Mouse (Mus musculus): ENCODE measurements around the gene Sptb. TPM values are rescaled to one million over a fixed set of nuclear protein-coding genes. Genes with fewer than 3 reads are reported as not detected.

Gene Sptb
- total and polyA plus RNA-seq, 3 experiments: 17.9 to 85.1 (median 35.4) TPM

GRCm38 (mm10) chr12:76537434-76537833 lies 172.9 kb downstream of the Sptb start (continued):
- 0 out of 2 replicates have a peak, but pooled peaks have one; percentile 5 for TF ChIP-seq ZNF384 (IDR thresholded peaks at IDR 0.05; ENCODE audit: low read depth, low read length)
- TF ChIP-seq MYB (IDR thresholded peaks at IDR 0.05; ENCODE audit: low read depth, low read length): no peak
- no peak; the same call in 1 of the 2 replicates for TF ChIP-seq MAZ (IDR thresholded peaks at IDR 0.05; ENCODE audit: low read depth, low read length)
- no peak for TF ChIP-seq MAFK (IDR thresholded peaks at IDR 0.05; ENCODE audit: borderline replicate concordance, low read depth, low read length)
- TF ChIP-seq CTCF (IDR thresholded peaks at IDR 0.05 in 2 of 3, conservative IDR thresholded peaks at IDR 0.05 in 1 of 3; ENCODE audit: control insufficient read depth in 1 of 3, insufficient read depth in 1 of 3, low read depth in 2 of 3, low read length in 3 of 3, poor library complexity in 1 of 3, severe bottlenecking in 1 of 3): no peak
- TF ChIP-seq MYC (IDR thresholded peaks at IDR 0.05; ENCODE audit: low read depth, low read length): no peak
- TF ChIP-seq ELF1 (IDR thresholded peaks at IDR 0.05; ENCODE audit: low read depth, low read length): peak; percentile 45; the same call in 1 of the 2 replicates
- TF ChIP-seq NELFE (IDR thresholded peaks at IDR 0.05; ENCODE audit: low read depth, low read length): peak; percentile 34; the same call in 1 of the 2 replicates
- TF ChIP-seq ZC3H11A (IDR thresholded peaks at IDR 0.05; ENCODE audit: low read depth, low read length): no peak
- TF ChIP-seq POLR2AphosphoS2 (IDR thresholded peaks at IDR 0.05; ENCODE audit: low read length): no peak
- TF ChIP-seq HCFC1 (IDR thresholded peaks at IDR 0.05; ENCODE audit: low read depth, low read length): 0 out of 2 replicates have a peak, but pooled peaks have one; percentile 50
- no peak for TF ChIP-seq GABPA (IDR thresholded peaks at IDR 0.05; ENCODE audit: low read depth, low read length)
- TF ChIP-seq EP300 (IDR thresholded peaks at IDR 0.05; ENCODE audit: low read depth in 1 of 2, low read length in 2 of 2): peak; percentile 70 to 76
- no peak for TF ChIP-seq POLR2A (IDR thresholded peaks at IDR 0.05; ENCODE audit: control insufficient read depth in 1 of 2, insufficient read depth in 1 of 2, low read depth in 1 of 2, low read length in 2 of 2, poor library complexity in 1 of 2)
- TF ChIP-seq SMC3 (IDR thresholded peaks at IDR 0.05; ENCODE audit: low read depth, low read length): no peak
- no peak; the same call in 1 of the 2 replicates for TF ChIP-seq MXI1 (IDR thresholded peaks at IDR 0.05; ENCODE audit: low read depth, low read length)
- no peak for TF ChIP-seq CHD1 (IDR thresholded peaks at IDR 0.05; ENCODE audit: low read depth, low read length)
- no peak for TF ChIP-seq TBP (IDR thresholded peaks at IDR 0.05; ENCODE audit: low read depth, low read length)

DNA sequence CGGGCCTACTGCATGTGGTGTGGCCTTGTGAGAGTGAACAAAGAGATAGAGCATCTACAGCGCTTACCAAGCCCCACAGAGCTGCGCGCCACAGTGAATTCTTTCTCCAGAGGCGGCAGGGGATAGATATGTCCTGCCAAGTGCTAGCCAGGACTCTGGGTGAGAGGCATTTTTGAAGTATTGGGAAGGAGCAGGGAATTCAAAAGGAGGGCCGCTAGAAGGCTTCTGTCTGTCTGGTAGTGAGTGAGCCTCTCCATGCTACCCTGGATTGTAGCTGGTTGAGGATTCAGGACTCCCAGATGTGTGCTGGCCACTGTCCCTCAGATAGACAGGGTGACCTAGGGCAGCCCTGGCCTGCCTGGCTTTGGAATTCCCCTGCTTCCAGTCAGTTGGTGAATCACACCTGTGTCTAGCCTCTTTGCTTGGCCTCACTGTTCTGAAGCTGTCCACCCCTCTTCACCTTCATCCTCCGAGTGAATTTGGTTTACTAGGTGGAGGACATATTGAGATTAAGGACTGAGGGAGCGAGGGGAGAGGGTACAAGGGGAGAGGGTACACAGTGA lies 173.7 kb downstream of the Sptb start:
- Histone ChIP-seq H3K27me3 (ENCODE audit: control insufficient read depth in 1 of 2, insufficient read depth in 2 of 2, low read length in 2 of 2) (no peaks in the 10 kb centered on the region), H3K27ac (ENCODE audit: control insufficient read depth, low read depth, low read length) (peak overlapping the region; percentile 26; the same call in 1 of the 2 replicates), H3K4me1 (ENCODE audit: control insufficient read depth in 1 of 2, insufficient read depth in 2 of 2, low read length in 2 of 2) (peaks cover 11 to 44% of the 10 kb centered on the region in 2 experiments), H3K9ac (ENCODE audit: control insufficient read depth, low read depth, low read length, poor library complexity, severe bottlenecking) (no peak overlapping the region), H3K9me3 (replicated peaks; ENCODE audit: insufficient read depth, low read length) (no peaks in the 10 kb centered on the region), H3K36me3 (ENCODE audit: control insufficient read depth in 1 of 2, insufficient read depth in 2 of 2, low read length in 2 of 2) (peaks cover 0 to 32% of the 10 kb centered on the region in 2 experiments; a peak in 2 of 4 replicates), H3K4me3 (ENCODE audit: control insufficient read depth in 1 of 2, insufficient read depth in 1 of 2, low read depth in 2 of 2, low read length in 2 of 2) (no peak overlapping the region; a peak in 1 of 4 replicates), H3K79me2 (ENCODE audit: control insufficient read depth, insufficient read depth, low read length, poor library complexity) (no peaks in the 10 kb centered on the region; the same call in 1 of the 2 replicates)
- DNase-seq (ENCODE audit: low read depth, low spot score): no peak
- TF ChIP-seq UBTF (IDR thresholded peaks at IDR 0.05; ENCODE audit: borderline replicate concordance, insufficient read depth, low read depth, low read length): no peak
- no peak for TF ChIP-seq HCFC1 (IDR thresholded peaks at IDR 0.05; ENCODE audit: low read depth, low read length)
- TF ChIP-seq CTCF (IDR thresholded peaks at IDR 0.05 in 2 of 3, conservative IDR thresholded peaks at IDR 0.05 in 1 of 3; ENCODE audit: control insufficient read depth in 1 of 3, insufficient read depth in 1 of 3, low read depth in 2 of 3, low read length in 3 of 3, poor library complexity in 1 of 3, severe bottlenecking in 1 of 3): no peak
- no peak for TF ChIP-seq NRF1 (IDR thresholded peaks at IDR 0.05; ENCODE audit: insufficient read depth, low read depth, low read length, poor library complexity, severe bottlenecking)
- no peak for TF ChIP-seq MAZ (IDR thresholded peaks at IDR 0.05; ENCODE audit: low read depth, low read length)
- TF ChIP-seq CHD2 (IDR thresholded peaks at IDR 0.05; ENCODE audit: low read length): no peak
- no peak for TF ChIP-seq ZC3H11A (IDR thresholded peaks at IDR 0.05; ENCODE audit: low read depth, low read length)
- no peak for TF ChIP-seq NELFE (IDR thresholded peaks at IDR 0.05; ENCODE audit: low read depth, low read length)
- no peak for TF ChIP-seq ZNF384 (IDR thresholded peaks at IDR 0.05; ENCODE audit: low read depth, low read length)
- TF ChIP-seq MEF2A (IDR thresholded peaks at IDR 0.05; ENCODE audit: extremely low read depth, insufficient replicate concordance, low read depth, low read length, poor library complexity, severe bottlenecking): no peak
- TF ChIP-seq SIN3A (IDR thresholded peaks at IDR 0.05; ENCODE audit: low read length): no peak
- TF ChIP-seq KAT2A (conservative IDR thresholded peaks at IDR 0.05; ENCODE audit: low read depth, low read length): no peak
- TF ChIP-seq POLR2AphosphoS2 (IDR thresholded peaks at IDR 0.05; ENCODE audit: low read length): no peak
- TF ChIP-seq MAX (IDR thresholded peaks at IDR 0.05; ENCODE audit: low read length): no peak

Measured in MEL (cell line).